Mouse (Mus musculus) heart, postnatal 0 days (tissue): ENCODE measurements at regions not wholly inside any gene's neighbourhood (a gene's known extent, or its start where the extent isn't known, plus 50 kb on each side); places are given as distances from the start of the nearest gene placed in this dataset.

Source experiments
- CTCF ChIP-seq: IDR thresholded peaks from 2 replicates; pipeline ENCODE4 v1.5.1; 2016; ENCODE audit warnings: antibody characterized with exemption, control low read depth, low read depth
- EP300 ChIP-seq: IDR thresholded peaks from 2 replicates; pipeline ENCODE4 v1.6.1; 2016; ENCODE audit warnings: antibody characterized with exemption, low read depth

- TF ChIP-seq CTCF (no peak), EP300 (no peak)
Observed at GRCm38 (mm10) chr15:36892576-36893205, 114.9 kb downstream of the Zfp706 start.
